Mouse (Mus musculus): Measurements from ENCODE around the gene Ninj1.

- TF ChIP-seq POLR2A (IDR thresholded peaks at IDR 0.05; ENCODE audit: control insufficient read depth in 1 of 2, insufficient read depth in 1 of 2, low read depth in 1 of 2, low read length in 2 of 2, poor library complexity in 1 of 2), result no peak
- TF ChIP-seq SMC3 (IDR thresholded peaks at IDR 0.05; ENCODE audit: low read depth, low read length), result no peak
- peak; percentile 28; the same call in 1 of the 2 replicates for TF ChIP-seq MAX (IDR thresholded peaks at IDR 0.05; ENCODE audit: low read length)
- TF ChIP-seq CTCF (IDR thresholded peaks at IDR 0.05 in 2 of 3, conservative IDR thresholded peaks at IDR 0.05 in 1 of 3; ENCODE audit: control insufficient read depth in 1 of 3, insufficient read depth in 1 of 3, low read depth in 2 of 3, low read length in 3 of 3, poor library complexity in 1 of 3, severe bottlenecking in 1 of 3), result no peak
- TF ChIP-seq EP300 (IDR thresholded peaks at IDR 0.05; ENCODE audit: low read depth in 1 of 2, low read length in 2 of 2), result peak; percentile 67 to 85
- no peak for TF ChIP-seq MYC (IDR thresholded peaks at IDR 0.05; ENCODE audit: low read depth, low read length)
- TF ChIP-seq CHD1 (IDR thresholded peaks at IDR 0.05; ENCODE audit: low read depth, low read length), result no peak
- TF ChIP-seq USF2 (IDR thresholded peaks at IDR 0.05; ENCODE audit: borderline replicate concordance in 1 of 2, insufficient read depth in 1 of 2, low read depth in 1 of 2, low read length in 2 of 2), result no peak
- peak; percentile 79 for TF ChIP-seq GATA1 (IDR thresholded peaks at IDR 0.05; ENCODE audit: low read depth, low read length)
- TF ChIP-seq GABPA (IDR thresholded peaks at IDR 0.05; ENCODE audit: low read depth, low read length), result no peak
- peak; percentile 59 for TF ChIP-seq TCF12 (IDR thresholded peaks at IDR 0.05; ENCODE audit: low read depth, low read length)
- TF ChIP-seq UBTF (IDR thresholded peaks at IDR 0.05; ENCODE audit: borderline replicate concordance, insufficient read depth, low read depth, low read length), result no peak
These were observed 23.6 kb upstream of the Ninj1 start for GRCm38 (mm10) chr13:49163645-49164044.

Data from MEL (cell line).